Mouse (Mus musculus) MN1 (cell line): ENCODE measurements around the gene Plac8.

Experiments used
- DNase-seq: peaks from one replicate; pipeline ENCODE4 v3.0.0-alpha.2; 2016; ENCODE audit warnings: low spot score

Plac8 gene

GRCm38 (mm10) chr5:100581622-100582434 is 9.8 kb upstream of the Plac8 start:
- DNase-seq, result peak; percentile 48

GRCm38 (mm10) chr5:100578863-100579411 is 6.9 kb upstream of the Plac8 start:
- DNase-seq, result no peak

GRCm38 (mm10) chr5:100574771-100575170 is 2.7 kb upstream of the Plac8 start:
- no peak for DNase-seq

GRCm38 (mm10) chr5:100573256-100573655 is 1.2 kb upstream of the Plac8 start:
- no peak for DNase-seq

- no peak for DNase-seq
Measured at GRCm38 (mm10) chr5:100570716-100571115, 1.3 kb downstream of the Plac8 start.

GRCm38 (mm10) chr5:100569997-100570595 is 1.9 kb downstream of the Plac8 start:
- no peak for DNase-seq

GRCm38 (mm10) chr5:100569250-100569934 is 2.7 kb downstream of the Plac8 start:
- no peak for DNase-seq

- DNase-seq, result no peak
Measured at GRCm38 (mm10) chr5:100568802-100569201, 3.2 kb downstream of the Plac8 start.

GRCm38 (mm10) chr5:100568177-100568576 is 3.9 kb downstream of the Plac8 start:
- no peak for DNase-seq

- no peak for DNase-seq
Measured at GRCm38 (mm10) chr5:100567258-100568032, 4.6 kb downstream of the Plac8 start.

- no peak for DNase-seq
Measured at GRCm38 (mm10) chr5:100566798-100567197, 5.2 kb downstream of the Plac8 start.

GRCm38 (mm10) chr5:100562702-100563101 is 9.3 kb downstream of the Plac8 start:
- DNase-seq, result no peak

GRCm38 (mm10) chr5:100559357-100559756 is 12.7 kb downstream of the Plac8 start:
- no peak for DNase-seq

- DNase-seq, result no peak
Measured at GRCm38 (mm10) chr5:100558783-100559182, 13.3 kb downstream of the Plac8 start.

GRCm38 (mm10) chr5:100557537-100557936 is 14.5 kb downstream of the Plac8 start:
- DNase-seq, result no peak

- no peak for DNase-seq
Measured at GRCm38 (mm10) chr5:100557019-100557418, 15.0 kb downstream of the Plac8 start.

GRCm38 (mm10) chr5:100553426-100553825 is 18.6 kb downstream of the Plac8 start:
- DNase-seq, result peak; percentile 37

GRCm38 (mm10) chr5:100551952-100552351 is 20.1 kb downstream of the Plac8 start:
- no peak for DNase-seq

GRCm38 (mm10) chr5:100550151-100550550 is 21.9 kb downstream of the Plac8 start:
- no peak for DNase-seq

- no peak for DNase-seq
Measured at GRCm38 (mm10) chr5:100549311-100549710, 22.7 kb downstream of the Plac8 start.

- DNase-seq, result no peak
Measured at GRCm38 (mm10) chr5:100548236-100548635, 23.8 kb downstream of the Plac8 start.
